Mouse (Mus musculus) telencephalon, adult 2 months (tissue): ENCODE measurements around the gene Nrf1.

Experiments used
- DNase-seq: peaks from one replicate; pipeline ENCODE4 v3.0.0-alpha.2; 2011; ENCODE audit warnings: low read depth, low spot score

Gene Nrf1

GRCm38 (mm10) chr6:30147058-30147457, 99.3 kb downstream of the Nrf1 start:
- DNase-seq: no peak

DNA sequence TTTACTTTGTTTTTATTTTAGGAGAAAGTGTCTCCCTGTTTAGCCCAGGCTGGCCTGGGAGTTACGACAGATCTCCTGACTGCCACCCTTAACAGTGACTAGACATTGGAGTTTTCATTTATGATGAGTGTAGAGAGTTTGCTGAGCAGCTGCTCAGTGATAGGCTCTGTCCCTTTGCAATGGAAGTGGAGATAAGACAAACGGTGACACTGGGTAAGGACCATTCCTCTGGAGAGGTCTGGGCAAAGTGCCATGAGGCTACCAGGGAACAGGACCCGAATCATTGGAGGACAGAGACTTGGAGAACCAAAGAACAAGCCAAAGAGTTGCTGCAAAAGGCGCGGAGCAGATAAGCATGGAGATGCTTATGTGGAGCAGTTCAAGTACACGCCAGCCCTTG, 100.0 kb downstream of the Nrf1 start:
- no peak for DNase-seq

GRCm38 (mm10) chr6:30150471-30150870, 102.7 kb downstream of the Nrf1 start:
- no peak for DNase-seq

DNA sequence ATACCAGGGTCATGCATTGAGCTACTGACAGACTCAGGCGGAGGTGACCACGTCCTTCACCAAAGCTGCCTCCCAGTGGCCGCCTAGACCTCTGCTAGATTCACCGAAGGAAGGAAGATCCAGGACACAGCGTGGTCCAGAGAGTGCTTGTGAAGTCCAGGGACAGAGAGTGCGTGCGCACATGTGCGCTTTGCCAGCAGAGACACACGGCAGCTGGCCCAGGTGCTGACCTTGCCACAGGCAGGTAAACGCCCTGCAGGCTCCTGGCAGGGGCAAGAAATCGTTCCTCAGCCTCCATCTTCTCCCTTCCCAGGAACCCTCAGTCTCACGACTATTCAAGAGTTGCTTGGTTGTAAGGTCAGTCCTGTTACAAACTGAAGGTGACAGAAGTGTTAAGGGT, 104.4 kb downstream of the Nrf1 start:
- no peak for DNase-seq

DNA sequence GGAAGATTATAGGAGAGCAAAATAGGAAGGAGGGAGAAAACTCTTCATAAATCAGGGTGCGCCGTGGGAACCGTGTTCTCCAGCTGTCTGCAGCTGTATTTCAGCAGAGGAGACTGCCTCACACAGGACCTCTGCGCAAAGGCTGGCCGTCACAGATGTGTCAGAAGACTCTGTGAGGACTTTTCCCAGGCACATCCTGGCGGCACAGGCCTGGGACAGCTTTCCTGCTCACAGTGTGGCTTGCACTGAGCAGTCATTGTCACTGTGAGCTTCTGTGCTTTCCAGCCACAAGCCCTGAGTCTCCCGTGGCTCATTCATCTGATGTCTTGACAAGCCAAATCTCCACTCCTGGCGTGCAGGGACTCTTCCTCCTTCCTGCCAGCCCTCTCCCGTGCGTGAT, 104.9 kb downstream of the Nrf1 start:
- no peak for DNase-seq

DNA sequence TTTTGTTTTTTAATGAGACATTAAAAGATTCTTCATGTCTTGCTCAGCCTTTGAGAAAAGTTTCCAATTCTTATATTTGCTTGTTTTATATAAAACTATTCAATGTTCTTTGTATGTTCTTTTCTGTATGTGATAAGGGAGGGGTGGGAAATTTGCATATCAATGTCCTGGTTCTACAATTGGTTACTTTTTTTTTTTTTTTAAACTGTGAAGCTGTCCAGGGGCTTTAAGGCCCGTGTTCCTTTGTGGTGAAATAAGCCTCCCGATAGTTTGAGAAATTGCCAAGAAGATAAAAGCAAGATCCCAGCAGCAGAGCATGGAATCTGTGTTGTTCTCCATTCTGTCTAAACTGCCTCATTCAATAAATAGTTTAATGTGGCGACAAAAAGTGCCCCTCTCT, 105.3 kb downstream of the Nrf1 start:
- no peak for DNase-seq

DNA sequence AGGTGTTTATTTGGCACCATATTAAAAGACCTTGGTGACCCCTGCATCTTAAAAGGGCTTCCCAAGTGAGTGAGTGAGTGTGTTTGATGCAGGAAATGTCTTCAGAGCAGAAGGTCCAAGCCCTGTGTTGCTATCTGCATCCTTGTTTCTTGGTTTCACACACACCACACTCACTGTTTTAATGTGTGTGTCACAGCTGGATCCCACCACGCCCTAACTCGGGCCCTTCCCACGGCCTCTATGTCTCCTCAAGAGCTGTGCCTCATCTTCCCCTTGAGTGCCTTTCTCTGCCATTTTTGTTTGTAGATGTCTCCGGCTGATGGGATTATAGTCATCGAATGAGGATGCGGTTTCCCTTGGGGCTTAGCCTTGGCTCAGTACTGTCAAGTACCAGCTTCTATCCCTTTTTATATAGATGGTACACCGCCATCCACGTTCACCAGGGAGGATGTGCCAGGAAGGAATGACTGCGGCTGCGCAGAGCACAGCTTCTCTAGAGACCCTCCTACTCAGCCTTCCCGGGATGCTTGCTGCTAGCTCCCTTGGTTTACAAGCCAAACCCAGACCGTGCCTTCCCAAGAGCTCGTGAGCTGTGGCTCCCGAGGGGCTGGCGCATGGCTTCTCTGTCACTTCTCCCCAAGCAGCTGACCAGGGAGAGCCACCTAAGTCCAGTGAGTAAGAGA, 106.1 kb downstream of the Nrf1 start:
- DNase-seq: no peak

- no peak for DNase-seq
Observed at GRCm38 (mm10) chr6:30159516-30160045, 111.8 kb downstream of the Nrf1 start.

- DNase-seq: no peak
Observed at GRCm38 (mm10) chr6:30160408-30160807, 112.6 kb downstream of the Nrf1 start.

- no peak for DNase-seq
Observed at GRCm38 (mm10) chr6:30161618-30162017, 113.8 kb downstream of the Nrf1 start.

GRCm38 (mm10) chr6:30162091-30162490, 114.3 kb downstream of the Nrf1 start:
- DNase-seq: no peak

DNA sequence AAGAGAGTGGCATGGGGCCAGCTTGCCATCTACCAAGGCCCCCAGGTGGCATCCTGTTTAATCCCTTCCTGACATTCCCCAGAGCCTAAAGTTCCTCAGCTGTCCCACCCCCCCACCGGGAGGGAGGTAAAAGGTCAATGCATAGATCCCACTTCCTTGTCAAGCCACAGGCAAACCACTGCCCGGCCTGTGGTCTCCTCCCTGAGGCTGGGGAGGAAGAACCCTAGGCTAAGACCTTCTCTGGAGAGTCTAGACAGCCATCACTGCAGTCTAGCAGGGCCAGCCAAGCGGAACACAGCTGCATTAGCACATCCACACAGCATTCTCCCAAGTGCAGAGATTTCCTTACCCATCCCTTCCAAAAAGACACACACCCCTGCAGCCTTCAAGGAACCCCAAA, 118.6 kb downstream of the Nrf1 start:
- no peak for DNase-seq

GRCm38 (mm10) chr6:30167192-30167591, 119.4 kb downstream of the Nrf1 start:
- no peak for DNase-seq

- no peak for DNase-seq
Observed at GRCm38 (mm10) chr6:30168275-30168674, 120.5 kb downstream of the Nrf1 start.

DNA sequence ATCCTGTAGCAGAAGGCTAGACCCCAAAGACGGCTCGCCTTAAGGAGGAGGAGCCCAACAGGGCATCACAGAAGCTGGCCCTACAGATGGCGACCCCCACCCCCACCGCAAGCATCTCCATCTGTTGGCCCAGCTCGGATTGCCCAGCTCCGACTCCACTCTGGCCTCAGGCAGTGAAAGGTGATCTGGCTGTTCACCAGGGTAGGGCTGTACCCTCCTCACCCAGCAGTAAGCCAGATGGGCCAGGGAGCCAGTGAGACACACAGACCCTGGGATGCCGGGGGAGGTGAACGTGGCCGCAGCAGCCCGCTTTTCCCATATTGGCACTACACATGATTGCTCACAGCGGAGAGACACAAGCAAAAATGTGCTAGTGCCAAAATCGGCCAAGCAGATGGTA, 121.4 kb downstream of the Nrf1 start:
- DNase-seq: no peak

DNA sequence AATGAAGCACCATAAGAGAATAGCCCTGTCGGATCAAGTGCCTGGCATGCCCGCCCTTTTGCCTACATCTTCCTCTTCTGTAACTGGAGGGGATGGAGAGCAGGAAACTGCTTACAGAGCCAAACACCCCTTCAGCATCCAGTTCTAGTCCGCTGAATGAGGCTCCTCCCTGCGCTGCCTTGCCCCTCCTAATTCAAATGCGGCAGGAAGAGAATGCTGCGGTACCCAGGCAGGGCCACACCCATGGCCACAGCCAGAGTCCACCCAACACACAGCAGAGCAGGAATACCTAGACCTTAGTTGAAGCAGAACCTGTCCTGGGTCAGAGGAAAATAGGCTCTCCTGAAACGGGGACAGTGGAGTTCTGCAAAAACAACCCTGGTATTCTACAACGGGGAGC, 123.4 kb downstream of the Nrf1 start:
- DNase-seq: no peak

DNA sequence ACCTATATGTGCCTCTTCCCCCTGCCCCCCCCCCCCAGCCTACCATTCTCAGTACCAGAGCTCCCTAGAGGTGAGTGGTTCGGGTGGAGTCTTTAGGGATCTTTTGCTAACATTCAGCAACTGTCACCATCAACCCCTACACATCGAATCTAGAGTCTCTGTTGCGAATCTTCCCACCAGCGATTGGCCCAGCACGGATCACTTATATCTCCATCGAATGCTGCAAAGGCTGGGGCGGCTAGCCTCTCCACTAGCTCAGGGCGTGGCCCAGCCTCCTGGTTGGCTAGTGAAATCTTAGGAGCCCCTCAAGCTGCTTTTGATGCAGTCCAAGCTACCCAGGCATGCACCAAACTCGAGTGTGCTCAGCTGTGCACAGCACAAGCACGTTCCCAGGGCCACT, 124.2 kb downstream of the Nrf1 start:
- DNase-seq: no peak

DNA sequence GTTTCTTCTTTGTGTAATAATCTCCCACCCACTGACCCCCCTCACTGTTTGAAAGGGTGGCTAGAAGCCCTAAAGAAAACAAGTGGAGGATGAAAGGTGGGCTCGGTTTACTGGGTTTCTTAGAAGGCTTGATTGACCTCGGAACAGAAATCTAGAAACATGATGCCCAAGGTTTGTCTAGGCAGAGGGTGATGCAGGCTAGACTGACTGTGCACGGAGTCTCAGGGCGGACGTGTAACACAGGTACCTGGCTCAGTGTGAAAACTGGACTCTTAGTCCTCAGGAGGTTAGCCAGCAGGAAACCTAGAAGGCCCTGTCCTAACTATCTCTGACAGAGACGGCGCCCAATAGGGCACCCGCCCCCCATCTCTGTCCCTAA, 124.6 kb downstream of the Nrf1 start:
- DNase-seq: no peak

GRCm38 (mm10) chr6:30172820-30173550, 125.2 kb downstream of the Nrf1 start:
- no peak for DNase-seq

GRCm38 (mm10) chr6:30173551-30174460, 126.0 kb downstream of the Nrf1 start:
- no peak for DNase-seq

- no peak for DNase-seq
Observed at GRCm38 (mm10) chr6:30174461-30175224, 126.9 kb downstream of the Nrf1 start.
